Mouse (Mus musculus): ENCODE results near the gene Pex14.
"Not testable (repeated sequence)": the region's sequence is repeated elsewhere in the genome, so short reads cannot be mapped to it uniquely, and the experiment has no call there.

The Pex14 gene

GRCm38 (mm10) chr4:149103875-149104561 lies 4.3 kb upstream of the Pex14 start, which contains the start of gene Dffa:
Gene Dffa, plus strand, starts transcription at chr4:149104146.
- DNase-seq (ENCODE audit: low read depth, low spot score): peak; percentile 94

GRCm38 (mm10) chr4:149101456-149101855 lies 1.8 kb upstream of the Pex14 start:
- DNase-seq (ENCODE audit: low read depth, low spot score): no peak

GRCm38 (mm10) chr4:149100449-149100848 lies 773 bp upstream of the Pex14 start:
- DNase-seq (ENCODE audit: low read depth, low spot score): not testable (repeated sequence)

GRCm38 (mm10) chr4:149098571-149098970 lies 1.1 kb downstream of the Pex14 start:
- no peak for DNase-seq (ENCODE audit: low read depth, low spot score)

- DNase-seq (ENCODE audit: low read depth, low spot score): no peak
Measured at GRCm38 (mm10) chr4:149097956-149098355, 1.7 kb downstream of the Pex14 start.

- DNase-seq (ENCODE audit: low read depth, low spot score): no peak
Measured at GRCm38 (mm10) chr4:149091364-149091763, 8.3 kb downstream of the Pex14 start.

- DNase-seq (ENCODE audit: low read depth, low spot score): no peak
Measured at GRCm38 (mm10) chr4:149085381-149085780, 14.3 kb downstream of the Pex14 start.

GRCm38 (mm10) chr4:149081528-149081927 lies 18.1 kb downstream of the Pex14 start:
- DNase-seq (ENCODE audit: low read depth, low spot score): peak; percentile 39

GRCm38 (mm10) chr4:149080111-149080510 lies 19.6 kb downstream of the Pex14 start:
- no peak for DNase-seq (ENCODE audit: low read depth, low spot score)

- no peak for DNase-seq (ENCODE audit: low read depth, low spot score)
Measured at GRCm38 (mm10) chr4:149079629-149080028, 20.0 kb downstream of the Pex14 start.

- no peak for DNase-seq (ENCODE audit: low read depth, low spot score)
Measured at GRCm38 (mm10) chr4:149078261-149078660, 21.4 kb downstream of the Pex14 start.

- peak; percentile 86 for DNase-seq (ENCODE audit: low read depth, low spot score)
Measured at GRCm38 (mm10) chr4:149075871-149076575, 23.7 kb downstream of the Pex14 start.

- no peak for DNase-seq (ENCODE audit: low read depth, low spot score)
Measured at GRCm38 (mm10) chr4:149075073-149075472, 24.6 kb downstream of the Pex14 start.

GRCm38 (mm10) chr4:149066672-149067551 lies 32.8 kb downstream of the Pex14 start:
- DNase-seq (ENCODE audit: low read depth, low spot score): peak; percentile 59

- no peak for DNase-seq (ENCODE audit: low read depth, low spot score)
Measured at GRCm38 (mm10) chr4:149064061-149064854, 35.4 kb downstream of the Pex14 start.

- peak; percentile 55 for DNase-seq (ENCODE audit: low read depth, low spot score)
Measured at GRCm38 (mm10) chr4:149062406-149063318, 37.0 kb downstream of the Pex14 start.

- no peak for DNase-seq (ENCODE audit: low read depth, low spot score)
Measured at GRCm38 (mm10) chr4:149061432-149061718, 38.3 kb downstream of the Pex14 start.

- DNase-seq (ENCODE audit: low read depth, low spot score): no peak
Measured at GRCm38 (mm10) chr4:149060621-149061431, 38.9 kb downstream of the Pex14 start.

- DNase-seq (ENCODE audit: low read depth, low spot score): no peak
Measured at GRCm38 (mm10) chr4:149059713-149060112, 40.0 kb downstream of the Pex14 start.

GRCm38 (mm10) chr4:149058298-149058697 lies 41.4 kb downstream of the Pex14 start:
- DNase-seq (ENCODE audit: low read depth, low spot score): no peak
